Mouse (Mus musculus): ENCODE measurements at regions not wholly inside any gene's neighbourhood (a gene's known extent, or its start where the extent isn't known, plus 50 kb on each side); places are given as distances from the start of the nearest gene placed in this dataset.

DNA sequence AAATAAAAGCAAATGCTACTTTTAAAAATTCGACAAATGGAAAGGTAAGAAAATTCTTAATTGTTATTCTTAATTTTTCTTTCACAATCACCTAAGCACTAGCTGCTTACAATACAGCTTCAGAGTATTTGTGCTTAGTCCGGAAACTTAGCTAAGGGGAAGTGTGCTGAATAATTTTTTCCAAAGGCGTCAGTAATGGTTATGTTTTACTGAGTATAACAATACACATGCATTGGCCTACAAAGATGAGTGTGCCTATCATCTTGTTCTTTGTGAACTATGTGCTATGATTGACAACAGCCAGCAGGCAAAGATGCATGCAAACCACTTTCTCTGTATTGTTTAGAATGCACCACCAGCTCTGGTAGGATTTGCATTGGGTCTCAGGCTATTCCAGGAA is 548.5 kb upstream of the Tle4 start:
- TF ChIP-seq GATA1 (IDR thresholded peaks at IDR 0.05; ENCODE audit: borderline replicate concordance, low read length) (no peak), FLI1 (IDR thresholded peaks at IDR 0.05; ENCODE audit: low read length) (no peak)

Measured in megakaryocyte, embryonic 14.5 days (primary cell).